Mouse (Mus musculus): Measurements from ENCODE around the gene Tnnt2.
A peak's percentile ranks its signal among the peaks of the same experiment; 100 is the strongest.

The Tnnt2 gene

GRCm38 (mm10) chr1:135818481-135819086 lies 17.6 kb upstream of the Tnnt2 start, which contains the start of gene Lad1:
Gene Lad1, plus strand, starts transcription at chr1:135818598.
- no peak for DNase-seq (ENCODE audit: low spot score in 2 of 2)

- no peak for DNase-seq (ENCODE audit: low spot score in 2 of 2)
Observed at GRCm38 (mm10) chr1:135820071-135820470, 16.1 kb upstream of the Tnnt2 start.

GRCm38 (mm10) chr1:135820736-135821364 lies 15.3 kb upstream of the Tnnt2 start:
- DNase-seq (ENCODE audit: low spot score in 2 of 2), result no peak

GRCm38 (mm10) chr1:135821780-135822179 lies 14.4 kb upstream of the Tnnt2 start:
- no peak for DNase-seq (ENCODE audit: low spot score in 2 of 2)

- peak in 1 of 2 experiments; percentile 57 for DNase-seq (ENCODE audit: low spot score in 2 of 2)
Observed at GRCm38 (mm10) chr1:135828918-135829317, 7.2 kb upstream of the Tnnt2 start.

- no peak for DNase-seq (ENCODE audit: low spot score in 2 of 2)
Observed at GRCm38 (mm10) chr1:135834206-135834859, 1.8 kb upstream of the Tnnt2 start.

GRCm38 (mm10) chr1:135834983-135835382 lies 1.2 kb upstream of the Tnnt2 start:
- DNase-seq (ENCODE audit: low spot score in 2 of 2), result no peak

- no peak for DNase-seq (ENCODE audit: low spot score in 2 of 2)
Observed at GRCm38 (mm10) chr1:135838626-135839025, 2.5 kb downstream of the Tnnt2 start.

- no peak for DNase-seq (ENCODE audit: low spot score in 2 of 2)
Observed at GRCm38 (mm10) chr1:135839065-135839464, 2.9 kb downstream of the Tnnt2 start.

- no peak for DNase-seq (ENCODE audit: low spot score in 2 of 2)
Observed at GRCm38 (mm10) chr1:135840675-135841395, 4.7 kb downstream of the Tnnt2 start.

- DNase-seq (ENCODE audit: low spot score in 2 of 2), result no peak
Observed at GRCm38 (mm10) chr1:135843519-135844262, 7.5 kb downstream of the Tnnt2 start.

- no peak for DNase-seq (ENCODE audit: low spot score in 2 of 2)
Observed at GRCm38 (mm10) chr1:135844481-135844880, 8.3 kb downstream of the Tnnt2 start.

- no peak for DNase-seq (ENCODE audit: low spot score in 2 of 2)
Observed at GRCm38 (mm10) chr1:135846632-135847031, 10.5 kb downstream of the Tnnt2 start.

- DNase-seq (ENCODE audit: low spot score in 2 of 2), result peak in 1 of 2 experiments; percentile 20
Observed at GRCm38 (mm10) chr1:135847139-135847562, 11.0 kb downstream of the Tnnt2 start.

GRCm38 (mm10) chr1:135847611-135848351 lies 11.6 kb downstream of the Tnnt2 start:
- no peak for DNase-seq (ENCODE audit: low spot score in 2 of 2)

GRCm38 (mm10) chr1:135850722-135851512 lies 14.8 kb downstream of the Tnnt2 start:
- DNase-seq (ENCODE audit: low spot score in 2 of 2), result peak in 1 of 2 experiments; percentile 32

- DNase-seq (ENCODE audit: low spot score in 2 of 2), result no peak
Observed at GRCm38 (mm10) chr1:135852044-135852756, 16.0 kb downstream of the Tnnt2 start.

- DNase-seq (ENCODE audit: low spot score in 2 of 2), result no peak
Observed at GRCm38 (mm10) chr1:135853200-135853599, 17.0 kb downstream of the Tnnt2 start.

- DNase-seq (ENCODE audit: low spot score in 2 of 2), result no peak
Observed at GRCm38 (mm10) chr1:135854591-135855343, 18.6 kb downstream of the Tnnt2 start.
